Mouse (Mus musculus) right cerebral cortex, postnatal 10 days (tissue): ENCODE results near the gene Creb5.

Experiments used
- DNase-seq, 2 experiments: peaks; one replicate each; pipeline ENCODE4 v3.0.0; 2021; ENCODE audit warnings: low spot score in 2 of 2

Creb5 gene

DNA sequence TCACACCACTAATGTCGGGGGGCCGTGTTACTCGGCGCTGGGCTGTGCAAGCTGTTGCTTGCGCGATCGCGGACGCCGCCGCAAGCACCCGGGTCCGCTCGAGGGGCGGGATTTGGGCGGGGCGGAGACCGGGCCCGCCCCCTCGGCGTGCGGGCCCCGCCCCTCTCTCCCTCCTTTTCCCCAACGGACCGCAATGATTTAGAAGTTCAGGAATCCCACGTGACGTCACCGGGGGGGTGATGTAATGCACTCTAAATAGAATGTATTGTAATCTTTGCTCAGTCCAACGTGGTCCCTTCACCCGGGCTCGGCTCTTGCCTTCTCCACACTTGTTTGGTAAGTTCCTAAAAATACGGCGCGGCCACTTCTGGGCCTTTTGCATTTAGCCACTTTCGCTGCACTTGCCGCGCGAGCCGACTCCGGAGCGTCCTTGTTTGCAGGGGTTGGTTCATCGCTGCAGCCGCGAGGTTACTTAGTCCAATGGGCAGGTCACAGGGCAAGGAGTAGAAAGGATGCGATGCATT, at the start of gene Creb5:
Gene Creb5 (plus strand): TSS at position 233 of the 524 bp plus-strand sequence.
- peak; percentile 82 for DNase-seq

DNA sequence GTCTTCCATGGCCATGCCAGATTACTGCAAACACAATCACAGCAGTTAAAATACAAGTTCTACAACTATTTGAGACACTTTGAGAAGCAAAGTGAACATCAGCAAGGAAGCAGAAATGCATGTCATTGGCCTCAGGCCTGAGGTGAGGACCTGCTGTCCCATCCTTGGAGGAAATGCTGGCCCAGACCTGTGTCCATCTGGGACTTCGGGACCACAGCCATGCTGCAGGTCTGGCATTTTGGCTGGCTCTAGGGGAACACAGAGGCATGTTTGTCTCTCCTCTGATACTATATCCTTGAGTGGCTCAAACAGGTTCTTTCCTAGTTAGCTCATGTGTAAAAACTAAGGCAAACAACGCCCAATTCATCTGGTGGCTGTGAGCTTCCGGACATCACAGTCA, 27.2 kb upstream of the Creb5 start:
- DNase-seq, result no peak

DNA sequence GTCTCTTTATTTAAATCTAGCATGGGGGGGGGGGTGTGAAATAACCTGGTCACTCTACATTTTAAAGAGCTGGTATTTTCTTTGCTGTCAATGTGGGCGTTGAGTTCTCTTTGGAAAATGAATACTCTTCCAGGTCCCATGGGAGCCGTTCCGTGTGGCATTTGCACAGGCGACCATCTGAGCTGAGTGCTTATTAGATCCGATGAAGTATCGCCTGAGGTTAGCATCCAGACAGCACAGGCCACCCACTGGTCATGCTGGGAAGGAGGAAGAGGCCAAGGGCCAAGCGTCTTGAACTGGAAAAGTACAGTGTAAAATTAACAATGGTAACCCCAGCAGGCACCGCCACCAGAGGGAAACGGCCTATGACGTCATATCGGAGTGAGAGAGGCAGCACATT, 24.7 kb upstream of the Creb5 start:
- no peak for DNase-seq

DNA sequence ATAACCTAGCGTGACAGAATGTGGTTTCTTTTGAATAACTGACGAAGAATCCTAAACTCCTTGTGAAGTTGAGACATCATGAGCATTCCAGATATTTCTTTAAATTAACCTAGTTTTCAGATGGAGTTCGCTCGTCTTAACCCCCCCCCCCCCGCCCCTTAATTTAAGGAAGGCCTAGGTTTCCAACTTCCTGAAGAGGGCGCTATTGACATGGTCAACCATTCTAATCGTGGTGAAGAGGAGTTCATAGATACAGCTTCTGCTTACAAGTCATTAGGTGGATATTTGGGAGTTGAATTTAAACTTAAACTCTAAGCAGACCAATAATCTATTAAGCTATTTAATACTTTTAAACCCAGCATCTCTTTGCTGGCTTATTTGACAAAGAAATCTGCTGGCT, 20.0 kb upstream of the Creb5 start:
- no peak for DNase-seq

DNA sequence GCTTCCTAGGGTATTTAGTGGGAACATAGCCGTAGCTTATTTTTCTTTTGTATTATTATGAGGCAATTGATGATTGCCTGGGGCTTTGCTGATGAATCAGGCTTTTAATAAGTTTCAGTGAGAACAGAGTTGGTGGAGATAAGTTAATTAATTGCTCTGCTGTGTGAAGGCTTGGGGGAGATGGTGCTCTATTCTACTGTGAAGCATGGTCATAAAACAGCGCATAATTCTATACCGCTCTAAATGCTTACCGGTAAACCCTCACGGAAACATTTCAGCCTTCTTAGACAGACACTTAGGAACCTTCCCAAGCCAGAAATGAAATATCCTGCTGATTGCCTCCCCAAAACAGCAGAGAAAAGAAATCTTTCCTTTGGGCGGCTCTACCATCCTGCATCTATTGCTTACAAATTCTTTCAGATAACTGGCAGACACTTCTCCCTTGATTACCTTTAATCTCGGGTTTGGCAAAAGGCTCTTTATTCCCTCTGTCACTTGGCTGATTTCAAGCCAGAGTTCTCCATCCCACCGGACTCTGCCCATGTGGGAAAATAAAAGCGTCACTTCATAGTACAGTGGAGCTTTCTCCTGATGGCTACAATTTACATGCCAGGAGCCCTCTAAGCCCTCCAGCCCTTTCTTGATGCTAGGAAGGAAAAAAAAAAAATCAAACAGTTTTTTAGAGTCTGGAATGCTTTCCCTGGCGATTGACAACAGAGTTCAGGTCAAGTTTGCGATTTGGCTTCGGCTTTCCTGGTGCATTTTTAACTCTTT, 19.2 kb upstream of the Creb5 start:
- no peak for DNase-seq

DNA sequence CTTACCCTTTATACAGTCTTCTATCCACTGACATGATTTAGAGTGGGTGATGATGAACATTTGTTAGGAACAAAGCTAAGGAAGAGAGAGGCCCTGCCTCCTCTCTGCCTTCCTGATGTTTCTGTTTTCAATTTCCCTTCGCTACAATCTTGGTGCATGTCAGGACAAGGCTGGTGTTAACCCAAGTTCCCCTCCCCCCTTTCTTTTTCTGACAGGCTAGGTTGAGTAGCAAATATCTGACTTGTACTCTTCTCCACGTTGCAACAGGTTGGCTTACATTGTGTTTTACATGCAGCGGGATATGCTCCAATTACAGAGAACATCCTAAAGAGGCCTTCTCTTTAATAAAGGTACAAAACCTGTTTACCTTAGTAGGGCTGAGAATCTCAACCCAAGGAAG, 15.9 kb upstream of the Creb5 start:
- no peak for DNase-seq

DNA sequence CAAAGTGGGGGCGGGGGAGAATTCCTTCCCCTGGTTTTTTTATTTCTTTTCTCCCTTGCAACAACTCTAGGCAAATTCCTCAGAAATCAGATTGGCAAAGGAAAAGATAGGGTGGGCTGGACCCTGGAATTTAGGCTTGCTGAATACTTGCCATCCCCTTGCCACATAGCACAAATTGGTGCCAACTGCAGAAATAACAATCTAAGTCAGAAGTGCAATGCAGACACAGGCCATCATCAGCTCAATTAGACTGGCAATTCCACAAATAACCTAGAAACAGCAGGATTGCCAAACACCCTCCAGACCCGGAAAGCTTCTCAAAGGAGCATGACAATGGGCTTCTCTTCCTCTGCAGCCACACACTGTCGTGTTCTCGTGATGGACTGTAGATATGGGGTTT, 15.4 kb upstream of the Creb5 start:
- no peak for DNase-seq

DNA sequence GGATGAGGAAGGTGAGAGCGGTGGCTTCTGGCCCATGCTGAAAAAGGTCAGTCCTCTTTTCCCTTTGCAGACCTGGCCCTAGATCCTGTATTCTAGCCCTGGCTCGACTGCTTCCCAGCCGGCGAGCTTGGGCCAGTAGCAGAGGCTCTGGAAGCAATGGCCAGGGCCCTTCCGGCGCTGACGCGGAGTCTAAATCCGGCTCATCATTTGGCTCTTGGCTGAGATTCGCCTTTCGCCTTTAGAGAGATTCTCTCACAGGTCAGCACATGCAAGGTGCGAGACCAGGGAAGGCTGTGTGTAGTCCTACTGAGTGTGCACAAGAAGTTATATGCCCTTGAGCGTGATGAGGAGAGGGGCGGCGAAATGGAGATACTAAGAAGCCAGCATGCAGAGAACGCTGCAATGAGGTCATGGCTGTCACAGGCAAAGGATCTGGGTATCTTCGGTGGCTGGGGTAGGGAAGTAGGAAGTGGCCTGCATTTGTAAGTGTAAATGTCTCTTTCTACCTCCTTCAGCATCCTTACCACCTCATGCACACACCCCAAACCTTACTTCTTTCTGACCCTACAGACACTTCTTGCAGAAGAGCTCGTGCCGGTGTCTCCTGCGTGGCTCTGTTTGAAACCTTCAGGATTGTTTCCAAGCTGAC, 557 bp upstream of the Creb5 start:
- DNase-seq, result peak in 1 of 2 experiments; percentile 28

DNA sequence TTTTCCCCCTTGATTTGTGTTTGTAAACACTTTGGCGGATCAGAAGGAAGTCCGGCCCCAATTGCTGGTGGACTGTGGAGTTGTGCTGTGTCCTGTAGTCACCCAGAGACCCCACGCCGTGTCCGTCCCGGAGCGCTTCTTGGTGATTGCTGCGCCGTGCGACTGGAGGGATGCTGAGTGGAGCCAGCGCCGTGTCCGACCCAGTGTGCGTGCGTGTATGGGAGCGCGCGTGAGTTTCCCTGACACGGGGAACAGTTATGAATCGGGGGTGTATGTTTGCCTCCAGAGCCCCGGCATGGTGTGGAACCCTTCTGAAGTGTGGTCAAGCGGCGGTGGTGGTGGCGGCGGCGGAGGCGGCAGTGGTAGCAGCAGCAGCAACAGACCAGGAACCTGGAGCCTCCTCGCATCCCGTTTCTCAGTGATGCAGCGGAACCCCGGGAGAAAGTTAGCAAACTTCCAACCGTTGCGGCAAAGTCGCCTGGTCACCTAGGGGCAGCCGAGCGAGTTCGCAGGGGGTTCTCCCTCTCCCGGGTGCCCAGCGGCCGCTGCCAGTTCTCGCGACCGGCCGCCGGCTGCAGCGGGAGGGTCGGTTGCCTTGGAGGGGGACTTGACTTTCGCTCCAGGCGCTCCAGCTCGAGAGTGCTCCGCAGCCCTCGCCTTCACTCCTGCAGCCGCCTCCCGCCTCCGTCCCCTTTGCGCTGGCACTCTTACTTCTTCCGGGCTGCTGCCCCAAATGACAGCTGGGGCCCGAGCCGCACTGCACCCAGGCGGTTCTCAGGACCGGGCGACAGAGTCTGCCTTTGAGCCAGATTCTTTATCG, 702 bp downstream of the Creb5 start:
- peak; percentile 33 to 34 for DNase-seq

DNA sequence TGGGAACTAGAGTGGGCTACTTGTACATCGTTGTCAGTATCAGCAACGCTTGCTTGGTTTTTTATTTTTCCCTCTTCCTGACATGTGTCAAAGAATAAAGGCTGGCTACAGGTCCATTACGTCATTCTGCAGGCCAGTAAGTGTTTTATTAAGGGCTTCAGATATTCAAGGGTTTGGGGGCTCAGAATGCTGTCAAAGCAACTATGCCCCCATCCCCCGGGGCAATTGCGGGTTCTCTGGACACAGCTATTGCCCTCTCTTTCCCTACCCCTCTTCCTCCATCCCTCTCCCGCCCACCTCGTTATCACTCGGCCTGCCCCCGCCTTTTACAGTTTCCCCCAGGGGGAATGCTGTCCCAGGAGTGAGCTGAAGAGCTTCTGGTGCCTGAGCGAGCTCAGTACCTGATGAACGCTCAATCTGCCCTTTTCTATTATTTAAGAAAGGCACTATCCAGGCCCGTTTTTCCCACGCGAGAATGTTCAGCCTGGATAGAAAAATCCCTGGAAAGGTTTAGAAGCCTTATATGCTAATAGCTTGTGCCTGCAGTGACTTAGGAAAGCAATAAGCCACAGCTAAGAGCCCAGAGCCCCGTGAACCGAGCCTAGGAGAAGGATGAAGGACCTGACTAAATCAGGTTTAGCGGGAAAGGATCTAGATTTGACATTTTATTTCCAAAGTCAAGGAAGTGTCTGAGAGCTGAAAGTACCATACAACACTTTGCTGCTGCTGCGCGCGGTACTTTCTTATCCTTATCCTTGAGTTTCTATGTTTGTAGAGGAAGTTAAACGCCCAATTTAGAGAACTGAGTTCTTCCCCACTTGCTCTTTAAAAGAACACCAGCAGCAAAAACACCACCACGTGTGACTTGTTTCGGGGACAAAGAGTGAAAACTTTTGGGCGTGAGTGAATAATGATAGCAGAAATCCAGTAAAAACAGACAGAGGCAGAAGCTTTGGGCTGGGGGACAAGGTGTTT, 1.8 kb downstream of the Creb5 start:
- DNase-seq, result no peak

DNA sequence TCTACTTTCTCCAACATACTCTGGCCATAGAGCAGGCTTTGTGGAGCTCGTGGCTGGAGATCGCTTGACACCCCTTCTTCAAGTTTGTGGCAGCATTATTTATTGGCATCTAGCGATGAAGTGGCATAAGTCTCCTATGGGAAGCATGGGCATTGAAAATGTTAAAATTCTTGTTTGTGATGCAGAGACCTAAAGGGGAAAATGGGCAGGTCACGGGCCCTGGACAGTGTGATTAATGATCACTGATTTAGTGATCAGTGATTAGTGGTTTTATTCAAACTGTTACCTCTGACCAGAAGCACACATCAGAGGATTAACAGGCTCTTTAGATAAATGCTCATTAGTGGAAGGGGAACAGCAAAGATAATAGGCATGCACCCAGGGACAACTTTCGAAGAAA, 2.6 kb downstream of the Creb5 start:
- DNase-seq, result no peak

DNA sequence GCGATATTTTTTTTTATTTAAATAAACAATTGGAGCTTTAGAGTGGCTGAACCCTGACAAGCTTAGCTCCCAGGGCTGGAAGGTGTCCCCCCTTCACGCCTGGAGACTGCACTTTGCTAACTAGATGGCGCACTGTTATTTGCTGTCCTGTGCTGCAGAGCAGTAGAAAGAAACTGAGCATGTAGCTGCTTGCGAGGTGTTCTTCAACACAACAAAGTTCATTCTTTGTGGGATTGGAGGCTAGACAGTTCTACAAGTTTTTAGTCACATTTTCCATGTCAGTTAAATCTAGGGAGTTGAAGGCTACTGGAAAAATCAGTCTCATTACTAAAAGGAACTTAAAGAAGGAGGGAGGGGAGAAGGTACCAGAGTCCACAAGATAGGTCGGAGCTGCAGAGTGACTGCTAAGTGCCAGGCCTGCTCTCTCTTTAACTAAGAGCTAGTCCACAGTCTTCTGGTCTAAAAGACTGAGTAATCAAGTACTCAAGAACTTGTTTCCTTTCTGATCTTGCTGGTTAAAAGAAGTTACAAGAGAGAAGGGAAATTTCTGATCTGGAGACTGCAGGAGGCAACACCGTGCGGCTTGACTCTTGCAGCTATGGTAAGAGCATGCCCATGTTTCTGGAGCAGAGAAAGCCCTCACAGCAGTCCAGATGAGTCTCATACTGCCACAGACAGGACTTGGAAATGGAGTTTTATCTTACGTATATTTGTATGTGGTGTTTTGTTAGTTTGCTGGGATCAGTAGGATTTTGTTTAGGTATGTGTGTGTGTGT, 3.3 kb downstream of the Creb5 start:
- no peak for DNase-seq

DNA sequence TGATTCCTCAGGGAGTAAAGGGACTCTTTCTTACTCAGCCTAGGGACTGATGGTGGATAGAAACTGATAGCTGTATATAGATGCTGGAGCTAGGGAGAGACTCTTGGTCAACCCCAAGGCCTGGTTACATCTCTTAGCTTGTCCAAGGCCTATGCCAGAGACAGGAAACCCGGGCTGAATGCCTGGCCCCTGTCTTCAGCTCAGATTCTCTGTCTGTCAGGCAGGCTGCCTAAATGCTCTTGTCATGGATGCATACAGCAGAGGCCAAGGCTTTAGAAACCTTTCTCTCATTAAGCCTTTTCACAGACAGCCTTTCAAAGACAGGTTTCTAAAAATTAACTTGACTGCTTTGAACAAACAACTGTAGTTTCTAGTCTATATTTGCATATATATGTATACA, 5.9 kb downstream of the Creb5 start:
- no peak for DNase-seq

DNA sequence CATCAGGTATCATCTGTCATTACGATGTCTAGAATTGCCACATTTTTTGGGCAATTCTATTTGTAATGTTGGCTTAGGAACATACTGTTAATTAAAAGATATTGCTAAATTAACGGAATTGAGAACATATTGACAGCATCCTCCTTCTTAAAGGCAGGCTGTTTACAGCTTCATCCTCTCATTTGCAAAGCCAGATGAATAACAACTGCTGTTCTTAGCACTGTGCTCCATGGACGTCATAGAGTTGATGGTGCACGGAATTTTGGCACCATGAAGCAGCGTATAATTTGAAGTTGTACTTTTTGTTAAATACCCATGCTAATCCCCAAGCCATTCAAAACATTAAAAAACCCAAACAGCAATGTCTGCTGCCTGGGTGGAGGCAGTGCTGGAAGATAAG, 10.8 kb downstream of the Creb5 start:
- no peak for DNase-seq

DNA sequence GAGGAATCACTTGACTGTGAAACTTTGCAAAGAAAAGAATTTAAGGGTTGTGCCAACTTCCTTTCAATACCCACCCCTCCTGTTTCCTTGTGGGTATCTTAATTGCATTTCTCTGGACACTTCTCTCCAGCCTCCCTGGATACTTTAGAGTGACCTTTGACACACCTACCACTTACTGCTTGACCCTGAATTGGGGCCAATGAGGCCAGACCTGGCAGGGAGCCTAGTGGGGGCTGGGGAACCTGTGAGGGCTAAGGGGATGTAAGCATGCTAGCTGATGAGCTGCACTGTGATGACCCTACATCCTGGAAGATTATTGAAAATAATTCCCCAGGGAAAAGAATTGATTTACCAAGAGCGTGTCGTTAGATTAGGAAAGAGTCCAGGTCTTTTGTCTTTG, 17.1 kb downstream of the Creb5 start:
- DNase-seq, result no peak

DNA sequence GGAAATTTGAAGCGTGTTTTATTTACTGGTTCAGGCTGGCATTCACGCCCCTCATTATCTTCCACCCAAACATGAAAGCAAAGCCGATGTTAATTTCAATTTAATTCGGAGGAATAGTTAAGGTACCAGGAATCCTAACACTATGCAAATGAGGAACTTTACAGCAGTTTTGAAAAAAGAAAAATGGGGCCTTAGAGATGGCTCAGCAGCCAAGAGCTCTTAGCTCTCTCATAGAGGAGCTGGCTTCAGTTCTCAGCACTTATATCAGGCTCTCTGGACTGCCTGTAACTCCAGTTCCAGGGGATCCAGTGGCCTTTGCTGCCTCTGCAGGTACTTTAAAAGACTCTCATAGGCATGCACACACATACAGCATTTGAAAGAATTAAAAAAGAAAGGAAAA, 19.1 kb downstream of the Creb5 start:
- no peak for DNase-seq

DNA sequence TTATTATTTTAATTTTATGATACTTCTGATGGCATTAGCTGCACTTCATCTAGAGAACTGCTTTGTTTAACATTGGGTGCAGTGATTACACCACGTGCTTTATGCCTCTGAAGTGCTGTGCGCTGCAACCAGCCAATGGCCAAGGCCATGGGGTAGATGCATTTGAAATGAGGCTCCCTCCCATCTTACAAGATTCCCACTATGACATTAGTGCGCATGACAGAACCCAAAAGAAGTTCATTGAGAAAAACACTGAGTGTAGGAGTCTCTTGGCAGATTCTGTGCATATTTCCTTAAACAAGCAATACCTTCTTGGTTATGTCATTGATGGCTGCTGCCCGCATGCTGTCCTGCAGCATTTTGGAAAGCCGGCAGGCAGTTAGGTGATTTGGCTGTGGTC, 19.6 kb downstream of the Creb5 start:
- DNase-seq, result no peak

DNA sequence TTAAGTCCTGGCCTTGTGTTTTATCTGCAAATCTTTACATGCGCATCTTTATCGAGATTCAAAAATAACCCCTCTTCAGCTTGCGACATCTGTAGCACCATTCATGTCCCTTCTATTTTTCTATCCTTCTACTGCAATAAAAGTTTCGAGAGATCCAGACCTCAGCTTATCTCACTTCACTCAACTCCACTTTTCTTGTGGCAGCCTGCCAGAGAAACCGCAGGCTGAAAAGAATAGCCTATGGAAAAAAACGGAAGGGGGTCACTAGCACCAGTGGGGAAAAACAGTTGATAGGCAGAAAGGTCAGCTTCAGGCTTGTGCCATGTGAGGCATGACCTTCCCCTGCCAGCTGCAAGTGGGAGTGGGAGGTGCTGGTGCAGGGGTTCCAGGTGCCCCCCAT, 21.6 kb downstream of the Creb5 start:
- DNase-seq, result no peak

DNA sequence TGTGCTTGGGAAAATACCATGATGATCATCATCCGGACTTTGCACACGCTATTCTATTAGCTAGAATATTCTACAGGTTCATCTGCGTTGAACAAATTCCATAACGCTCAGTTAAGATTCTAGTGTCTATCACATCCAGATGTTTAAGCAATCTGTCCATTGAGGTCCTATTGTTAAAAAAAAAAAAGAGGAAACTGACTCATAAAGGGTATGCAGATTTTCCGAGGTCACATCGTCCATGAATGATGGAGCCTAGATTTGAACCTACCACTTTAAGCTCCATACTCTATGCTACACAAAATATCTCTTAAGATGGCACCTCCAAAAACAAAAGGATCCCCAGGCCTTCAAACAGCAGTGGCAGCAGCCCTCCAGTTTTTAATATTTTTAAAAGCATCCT, 26.5 kb downstream of the Creb5 start:
- DNase-seq, result no peak

DNA sequence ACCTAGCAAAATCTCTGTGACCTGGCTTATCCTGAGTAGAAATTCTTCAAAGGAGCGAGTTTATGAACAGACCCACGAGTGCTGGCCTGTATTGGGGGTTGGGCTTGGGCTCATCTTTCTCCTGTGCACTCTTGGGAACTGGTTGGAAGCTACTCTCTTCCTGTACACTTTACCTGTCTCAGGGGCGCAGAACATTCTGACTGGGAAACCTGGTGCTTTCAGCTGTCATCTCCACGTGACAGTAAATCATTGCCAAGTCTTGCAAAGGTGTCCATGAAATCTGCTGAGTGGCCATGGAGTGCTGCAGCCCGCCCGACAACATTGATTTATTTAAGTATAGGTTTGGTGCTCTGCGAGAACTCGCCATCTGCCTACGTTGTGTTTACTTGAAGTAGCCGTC, 27.1 kb downstream of the Creb5 start:
- DNase-seq, result no peak
